Mouse (Mus musculus): ENCODE measurements around the gene Dpp10.

Gene Dpp10

DNA sequence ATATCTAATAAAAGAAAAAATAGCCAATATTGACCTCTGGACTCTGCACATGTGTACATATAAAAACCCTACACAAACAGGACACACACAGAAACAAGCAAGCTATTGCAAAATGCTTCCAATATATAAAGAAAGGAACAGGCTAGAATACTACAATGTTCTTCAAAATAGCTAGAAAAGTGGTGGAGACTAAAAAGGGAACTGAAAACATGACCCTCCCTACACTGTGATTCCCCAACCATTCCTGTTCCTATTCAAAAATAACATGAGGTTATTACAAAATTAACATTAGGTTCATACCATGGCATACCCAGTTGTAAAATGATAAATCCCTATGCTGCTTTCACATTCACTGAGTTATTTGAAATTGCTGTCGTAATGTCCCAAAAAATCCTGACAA lies 125.8 kb downstream of the Dpp10 start:
- no peak for DNase-seq (ENCODE audit: low read depth, low spot score)

DNA sequence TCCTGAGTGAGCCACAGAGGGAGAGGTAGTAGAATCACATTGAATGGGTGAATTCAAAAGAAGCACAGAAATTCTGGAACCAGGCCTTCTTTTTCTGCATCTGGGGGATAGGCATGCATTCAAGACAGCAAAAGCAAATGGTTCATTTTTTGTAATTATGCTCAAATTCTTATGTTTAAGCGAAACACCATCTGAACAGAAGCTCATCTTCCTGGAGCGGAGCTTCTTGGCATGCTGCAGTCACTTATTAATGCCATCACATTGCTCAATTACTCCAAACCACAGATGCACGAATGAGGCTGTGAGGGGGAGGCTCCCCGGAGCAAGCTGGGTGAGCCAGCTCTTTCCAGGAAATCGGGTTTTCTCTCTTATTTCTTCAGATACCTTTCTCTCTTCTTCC lies 142.7 kb downstream of the Dpp10 start:
- DNase-seq (ENCODE audit: low read depth, low spot score): no peak

DNA sequence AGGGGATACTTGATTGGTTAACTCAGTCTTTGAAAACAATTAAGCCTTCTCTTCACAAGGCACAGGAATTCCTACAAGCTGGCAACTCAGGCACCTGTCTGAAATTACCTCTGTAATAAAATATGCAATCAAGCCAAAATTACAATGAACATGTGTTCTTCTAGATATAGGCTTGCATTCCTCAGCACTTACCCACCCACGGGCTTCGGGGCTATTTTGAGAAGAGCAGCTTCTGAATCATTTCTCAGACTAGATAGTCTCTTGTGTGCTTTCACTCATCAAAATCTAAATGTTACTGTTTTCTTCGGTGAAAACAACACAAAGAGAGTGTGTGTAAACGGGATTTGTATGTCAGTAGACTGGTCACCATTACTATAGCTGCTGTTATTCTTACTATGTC lies 144.1 kb downstream of the Dpp10 start:
- no peak for DNase-seq (ENCODE audit: low read depth, low spot score)

DNA sequence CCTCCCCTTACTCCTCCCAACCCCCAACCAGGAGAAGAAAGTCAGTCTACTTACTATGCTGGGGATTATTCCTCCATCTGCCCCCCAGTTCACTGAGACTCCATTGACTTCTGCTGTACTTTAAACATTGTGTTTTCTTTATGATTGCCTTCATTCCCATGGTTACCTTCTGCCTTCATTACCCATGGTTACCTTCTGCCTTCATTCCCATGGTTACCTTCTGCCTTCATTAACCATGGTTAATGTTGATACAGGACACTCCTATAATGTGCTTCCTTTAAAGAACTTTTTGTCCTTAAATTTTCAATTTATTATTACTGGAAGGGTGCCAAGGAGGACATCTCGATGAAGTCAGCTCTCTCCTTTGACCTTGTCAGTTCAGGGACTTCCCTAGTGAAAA lies 158.1 kb downstream of the Dpp10 start:
- no peak for DNase-seq (ENCODE audit: low read depth, low spot score)

DNA sequence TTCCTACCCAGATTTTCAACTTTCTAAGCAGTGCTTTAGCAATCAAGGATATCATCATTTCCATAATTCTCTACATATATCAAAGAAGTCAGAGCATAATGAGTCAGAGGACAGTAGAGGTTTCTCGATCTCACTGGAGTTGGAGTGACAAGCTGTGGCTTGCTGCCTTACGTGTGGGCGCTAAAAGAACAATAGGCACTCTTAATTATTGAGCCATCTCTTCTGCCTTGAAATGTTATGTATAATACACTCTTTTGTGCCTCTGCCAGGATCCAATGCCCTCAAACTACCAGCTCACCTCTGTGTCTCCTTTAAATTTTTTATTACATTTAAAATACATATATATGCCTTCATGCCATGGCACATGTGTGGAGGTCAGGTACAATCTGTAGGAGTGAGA lies 198.5 kb downstream of the Dpp10 start:
- DNase-seq (ENCODE audit: low read depth, low spot score): no peak

DNA sequence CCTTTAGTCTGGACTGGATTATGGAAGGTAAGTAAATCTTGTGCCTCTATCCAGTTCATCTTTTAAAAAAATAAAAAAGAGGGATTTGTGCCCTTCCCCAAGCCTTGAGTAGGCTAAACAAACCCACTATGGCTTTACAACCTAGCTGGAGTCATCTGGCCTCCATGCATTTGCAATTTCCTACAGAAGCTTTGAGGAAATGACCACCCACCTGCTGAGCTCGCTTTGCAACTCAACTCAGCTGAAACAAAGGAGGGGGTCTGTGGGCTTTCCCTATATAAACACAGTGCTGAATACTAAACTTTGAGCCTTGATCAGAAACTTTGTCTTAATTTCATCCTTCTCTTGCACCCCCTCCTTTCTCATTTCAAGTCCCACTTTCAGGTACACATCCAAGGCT lies 244.2 kb downstream of the Dpp10 start:
- DNase-seq (ENCODE audit: low read depth, low spot score): peak; percentile 7

DNA sequence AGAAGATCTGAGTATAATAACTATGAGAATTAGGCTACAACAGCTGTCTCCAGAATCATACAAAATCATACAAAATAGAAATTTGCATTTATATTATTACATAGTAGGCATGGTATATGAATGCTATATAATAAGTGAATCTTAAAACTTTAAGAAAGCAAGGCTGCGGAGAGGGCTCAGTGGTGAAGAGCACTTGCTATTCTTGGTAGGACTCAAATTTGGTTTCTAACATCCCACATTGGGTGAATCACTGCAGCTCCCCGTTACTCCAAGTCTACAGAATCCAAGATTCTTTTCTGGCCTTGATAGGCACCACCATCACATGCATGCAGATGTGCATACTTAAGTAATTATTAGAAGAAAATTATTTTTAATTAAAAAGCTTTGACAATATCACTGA lies 279.8 kb downstream of the Dpp10 start:
- no peak for DNase-seq (ENCODE audit: low read depth, low spot score)

DNA sequence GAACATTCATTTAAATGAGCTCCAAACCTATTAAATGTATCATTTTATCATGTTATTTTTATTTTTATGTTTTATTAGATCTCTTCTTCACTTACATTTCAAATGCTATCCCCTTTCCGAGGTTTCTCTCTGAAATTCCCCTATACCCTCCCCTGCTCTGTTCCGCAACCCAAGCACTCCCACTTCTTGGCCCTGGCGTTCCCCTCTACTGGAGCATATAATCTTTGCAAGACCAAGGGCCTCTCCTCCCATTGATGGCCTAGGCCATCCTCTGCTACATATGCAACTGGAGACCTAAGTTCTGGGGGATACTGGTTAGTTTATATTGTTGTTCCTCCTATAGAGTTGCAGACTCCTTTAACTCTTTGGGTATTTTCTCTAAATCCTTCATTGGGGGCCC lies 283.1 kb downstream of the Dpp10 start:
- no peak for DNase-seq (ENCODE audit: low read depth, low spot score)

DNA sequence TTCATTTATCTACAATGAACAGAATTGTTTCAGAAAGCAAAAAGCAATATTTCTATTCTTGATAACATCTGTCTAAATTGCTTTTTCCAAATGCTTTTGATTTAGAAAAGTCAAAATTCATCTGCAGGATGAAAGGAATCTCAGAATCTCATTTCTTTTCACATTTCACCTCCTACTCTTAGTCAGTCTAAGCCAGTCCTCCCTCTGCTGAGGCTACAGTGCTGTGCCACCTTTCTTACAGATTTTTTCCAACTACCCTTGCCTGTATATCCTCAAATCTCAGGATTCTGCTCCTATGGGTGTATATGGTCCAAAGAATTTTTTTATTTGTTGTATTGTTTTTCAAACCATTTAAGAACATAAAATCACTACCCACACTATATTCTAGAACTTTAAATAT lies 289.3 kb downstream of the Dpp10 start:
- no peak for DNase-seq (ENCODE audit: low read depth, low spot score)

DNA sequence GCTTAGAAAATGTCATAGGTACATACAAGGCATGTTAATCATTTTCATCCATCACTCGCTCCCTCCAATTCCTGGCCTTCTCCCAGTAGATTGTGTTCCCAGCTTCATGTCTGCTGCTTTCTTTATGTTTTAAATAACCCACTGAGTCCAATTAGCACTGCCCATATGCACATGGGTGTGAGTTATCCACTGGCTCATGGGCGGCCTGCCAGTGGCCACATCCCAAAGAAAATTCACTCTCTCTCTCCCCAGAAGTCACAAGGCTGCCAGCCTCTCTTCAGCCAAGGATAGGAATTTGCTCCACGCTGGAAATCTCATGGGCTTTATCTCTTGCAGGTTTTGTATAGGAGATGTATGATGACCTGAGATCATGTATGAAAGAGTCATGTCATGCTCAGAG lies 338.1 kb downstream of the Dpp10 start:
- DNase-seq (ENCODE audit: low read depth, low spot score): no peak

DNA sequence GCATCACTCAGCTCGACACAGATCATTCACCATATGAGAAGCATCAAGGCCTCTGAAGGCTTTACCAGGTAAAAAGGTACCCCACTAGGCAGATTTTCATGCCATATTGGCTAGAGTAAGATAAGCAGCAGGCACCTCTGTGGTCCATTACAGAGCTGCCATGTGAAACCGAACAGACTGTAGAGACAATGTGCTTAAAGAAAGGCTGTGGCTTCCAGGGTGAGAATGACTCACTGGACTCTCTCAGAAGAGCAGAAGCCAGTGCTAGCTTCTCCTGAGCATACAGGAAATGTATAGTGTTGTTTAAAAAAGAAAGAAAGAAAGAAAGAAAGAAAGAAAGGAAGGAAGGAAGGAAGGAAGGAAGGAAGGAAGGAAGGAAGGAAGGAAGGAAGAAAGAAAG lies 386.9 kb downstream of the Dpp10 start:
- DNase-seq (ENCODE audit: low read depth, low spot score): no peak

DNA sequence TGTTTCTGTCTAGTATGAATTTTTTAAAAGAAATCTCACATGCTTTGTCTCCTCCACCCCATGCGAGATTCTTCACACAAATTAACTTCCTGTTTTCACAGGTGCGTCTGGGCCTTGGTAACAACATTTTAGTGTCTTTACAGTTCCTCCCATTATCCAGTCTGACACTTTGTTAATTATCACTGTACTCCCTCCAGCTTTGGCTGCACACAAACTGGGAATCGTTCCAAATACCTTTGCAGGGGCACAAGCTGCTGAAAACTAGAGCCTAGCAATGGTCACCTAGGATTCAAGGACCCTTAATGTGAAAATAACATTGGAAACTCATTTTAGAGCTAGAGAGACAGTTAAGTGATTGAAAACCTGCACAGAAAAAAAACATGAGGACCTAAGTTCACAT lies 388.8 kb downstream of the Dpp10 start:
- DNase-seq (ENCODE audit: low read depth, low spot score): no peak

DNA sequence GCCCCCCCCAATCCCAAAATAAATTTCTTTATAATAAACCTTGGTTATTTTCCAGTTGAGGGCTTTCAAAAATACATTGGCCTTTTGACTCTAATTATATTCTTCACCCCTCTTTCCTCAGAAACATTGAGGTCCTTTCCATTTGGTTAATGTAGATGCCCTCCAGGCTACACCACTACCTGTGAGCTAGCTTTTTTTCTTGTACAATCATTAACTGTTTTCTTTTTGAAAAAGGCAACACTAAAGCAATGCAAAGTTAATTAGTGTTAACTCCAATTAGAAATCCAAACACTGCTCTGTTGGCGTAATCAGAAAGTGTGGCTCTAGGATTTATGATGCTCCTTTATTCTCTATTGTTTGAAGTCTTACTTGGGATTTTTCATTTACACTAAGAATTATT lies 407.5 kb downstream of the Dpp10 start:
- DNase-seq (ENCODE audit: low read depth, low spot score): no peak

DNA sequence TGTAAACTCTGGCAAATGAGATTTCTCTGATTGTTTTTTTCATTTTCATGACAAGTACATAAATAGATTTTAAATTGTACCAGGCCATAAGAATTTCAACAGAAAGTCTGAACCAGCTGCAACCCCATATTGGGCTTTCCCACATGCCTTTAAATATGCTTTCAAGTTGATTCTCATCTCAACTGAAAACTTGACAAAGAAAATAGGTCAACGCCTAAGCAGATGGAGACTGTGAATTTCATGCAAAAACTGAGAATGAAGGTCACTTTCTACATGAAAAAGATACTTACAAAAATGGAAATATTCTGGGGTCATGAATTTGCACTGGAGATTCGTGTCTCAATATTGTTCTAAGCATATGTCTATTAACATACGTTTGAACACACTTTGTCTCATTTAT lies 417.1 kb downstream of the Dpp10 start:
- DNase-seq (ENCODE audit: low read depth, low spot score): no peak

DNA sequence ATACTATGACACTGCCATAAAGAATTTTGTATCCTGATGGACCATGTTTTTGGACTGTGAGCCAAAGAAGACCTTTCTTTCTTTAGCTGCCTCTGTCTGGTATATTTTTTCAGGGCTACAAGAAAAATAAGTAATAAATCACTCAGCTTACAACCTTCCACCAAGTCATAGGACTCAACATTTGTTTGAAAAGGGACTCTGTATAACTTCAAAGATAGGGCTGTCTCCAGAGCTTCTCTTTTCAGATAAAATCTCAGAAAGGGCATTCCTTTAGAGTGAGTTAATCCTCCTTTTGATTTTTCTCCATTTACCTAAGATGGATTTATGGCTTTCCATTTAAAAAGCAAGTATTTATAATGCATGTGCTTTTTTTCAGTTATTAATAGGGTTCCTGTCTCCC lies 460.5 kb downstream of the Dpp10 start:
- DNase-seq (ENCODE audit: low read depth, low spot score): no peak

DNA sequence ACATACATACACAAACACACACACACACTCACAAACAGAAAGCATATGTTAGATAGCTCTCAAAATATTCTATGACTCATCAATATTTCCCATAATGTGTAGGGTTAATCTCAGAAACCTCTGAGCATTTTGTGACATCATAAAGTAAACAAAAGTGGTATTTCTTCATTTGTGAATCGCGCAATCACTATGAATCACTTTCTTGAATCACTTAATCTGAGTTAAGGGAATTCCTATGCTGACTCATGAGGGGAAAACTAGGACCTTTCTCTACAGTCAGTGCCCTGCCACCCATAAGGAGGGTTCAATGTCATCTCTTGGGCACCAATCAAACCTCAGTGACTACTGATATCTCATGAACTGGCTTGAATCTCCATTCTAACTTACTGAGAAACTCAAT lies 465.2 kb downstream of the Dpp10 start:
- no peak for DNase-seq (ENCODE audit: low read depth, low spot score)

DNA sequence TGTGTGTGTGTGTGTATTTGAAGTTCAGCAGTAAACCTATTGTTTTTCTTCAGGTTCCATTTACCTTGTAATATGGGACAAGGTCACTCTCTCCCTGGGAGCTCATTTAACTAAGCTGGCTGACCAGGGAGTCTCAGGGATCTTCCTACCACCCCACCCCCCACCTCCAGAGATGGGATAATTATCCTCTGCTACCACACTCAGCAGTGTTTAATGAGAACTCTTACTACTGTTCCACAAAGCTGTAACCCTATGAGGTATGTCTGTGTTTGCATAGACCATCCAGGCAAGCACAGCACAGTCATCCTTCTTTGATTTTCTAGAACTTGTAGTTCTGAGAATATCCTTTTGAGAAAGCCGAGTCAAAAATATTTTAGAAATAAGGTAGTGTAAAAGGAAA lies 471.6 kb downstream of the Dpp10 start:
- no peak for DNase-seq (ENCODE audit: low read depth, low spot score)

DNA sequence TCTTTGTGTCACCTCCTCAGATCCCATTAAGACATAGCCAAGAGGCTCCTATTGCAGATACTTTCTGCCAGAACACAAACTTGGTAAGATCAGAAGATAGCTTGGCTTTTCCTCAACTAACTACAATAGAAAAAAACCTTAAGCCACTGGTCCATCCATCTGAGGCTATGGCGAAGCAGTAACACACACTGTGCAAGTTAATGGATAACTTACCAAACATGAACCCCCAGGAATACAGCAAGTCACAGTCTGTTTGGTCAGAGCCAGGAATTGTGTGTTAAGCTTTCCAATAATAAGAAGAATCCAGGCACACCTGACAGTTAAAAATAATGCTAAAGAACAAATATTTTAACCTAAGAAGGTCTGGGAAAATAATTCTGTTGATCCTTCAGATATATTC lies 502.9 kb downstream of the Dpp10 start:
- no peak for DNase-seq (ENCODE audit: low read depth, low spot score)

DNA sequence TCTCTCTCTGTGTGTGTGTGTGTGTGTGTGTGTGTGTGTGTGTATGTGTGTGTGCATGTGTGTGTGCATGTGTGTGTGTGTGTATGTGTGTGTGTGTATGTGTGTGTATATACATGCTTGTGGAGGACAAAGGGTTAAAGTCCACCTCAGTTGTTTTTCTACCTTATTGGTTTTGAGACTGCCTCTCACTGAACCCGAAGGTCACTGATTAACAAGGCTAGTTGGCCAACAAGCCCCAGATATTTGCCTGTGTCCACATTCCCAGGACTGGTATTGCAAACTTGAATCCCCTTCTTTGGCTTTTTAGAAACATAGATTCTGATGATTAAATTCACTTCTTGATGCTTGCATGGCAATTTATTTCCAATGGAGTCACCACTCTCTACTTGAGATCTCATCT lies 577.6 kb downstream of the Dpp10 start:
- DNase-seq (ENCODE audit: low read depth, low spot score): no peak

DNA sequence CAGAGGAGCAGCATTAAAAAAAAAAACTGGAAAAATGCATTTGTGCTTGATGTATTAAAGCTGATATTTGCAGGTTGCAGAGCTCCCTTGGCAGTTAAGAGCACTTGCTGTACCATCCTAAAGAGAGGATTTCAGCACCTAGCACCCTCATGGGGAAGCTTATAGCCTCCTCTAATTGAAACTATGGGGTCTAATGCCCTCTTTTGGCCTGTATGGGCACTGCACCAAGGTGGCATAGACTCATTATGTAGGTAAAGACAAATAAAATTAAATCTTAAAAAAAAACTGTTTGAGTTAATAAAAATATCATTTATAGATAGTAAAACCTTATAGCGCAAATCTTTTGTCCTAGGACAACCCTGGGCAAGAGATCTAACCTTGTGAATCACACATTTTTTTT lies 631.2 kb downstream of the Dpp10 start:
- no peak for DNase-seq (ENCODE audit: low read depth, low spot score)

DNA sequence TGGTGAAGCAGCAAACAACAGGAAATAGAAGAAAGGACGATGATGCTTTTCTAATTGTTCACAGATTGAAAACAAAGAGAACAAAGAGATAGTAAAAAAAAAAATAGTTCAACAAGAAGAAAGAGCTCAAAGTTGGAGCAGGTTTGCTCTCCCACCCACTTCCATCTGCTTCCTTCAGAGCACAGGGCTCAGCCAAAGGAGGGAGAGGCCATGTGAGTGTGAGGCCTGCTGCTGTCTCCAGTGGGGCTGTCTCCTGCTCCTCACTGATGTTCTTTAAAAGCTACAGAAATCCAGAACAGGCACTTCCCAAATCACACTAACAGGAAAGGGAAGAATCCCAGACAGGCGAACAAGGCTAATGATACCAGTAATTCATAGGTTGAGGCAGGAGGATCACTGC lies 694.1 kb downstream of the Dpp10 start:
- no peak for DNase-seq (ENCODE audit: low read depth, low spot score)

DNA sequence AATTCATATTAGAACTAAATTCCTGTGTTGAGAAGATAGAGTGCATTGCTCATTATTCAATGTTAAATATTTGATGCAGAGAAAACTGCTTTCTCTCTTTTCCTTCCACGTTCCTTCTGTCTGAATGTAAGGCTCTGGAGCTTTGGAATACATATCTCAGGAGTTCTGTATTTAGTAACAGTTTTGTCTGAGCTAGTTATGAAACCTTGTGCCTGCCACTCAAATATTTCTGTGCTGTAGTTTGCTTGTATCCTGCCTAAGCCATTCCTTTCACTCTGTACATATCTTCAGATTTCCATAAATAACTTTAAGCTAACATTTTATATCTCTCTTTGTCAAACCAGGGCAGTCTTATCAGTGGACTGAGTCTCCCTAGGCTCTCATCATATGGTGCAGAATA lies 707.5 kb downstream of the Dpp10 start:
- no peak for DNase-seq (ENCODE audit: low read depth, low spot score)

DNA sequence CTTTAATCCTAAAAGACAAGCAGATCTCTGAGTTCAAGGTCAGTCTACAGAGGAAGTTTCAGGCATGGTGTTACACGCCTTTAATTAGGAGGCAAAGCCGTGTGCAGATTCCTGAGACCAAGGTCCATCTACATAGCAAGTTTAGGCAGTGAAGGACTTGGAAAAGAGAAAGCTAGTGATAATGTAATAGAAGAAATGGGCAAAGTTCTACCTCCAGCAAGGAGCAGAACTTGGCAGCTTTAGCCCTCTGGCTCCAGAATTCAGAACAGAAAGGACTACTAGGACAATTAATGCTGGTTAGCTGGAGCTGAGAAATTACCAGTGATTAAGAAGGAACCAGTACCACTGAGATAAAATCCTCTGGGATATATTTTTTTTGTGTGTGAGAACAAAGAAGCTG lies 728.5 kb downstream of the Dpp10 start:
- no peak for DNase-seq (ENCODE audit: low read depth, low spot score)

Data from WW6 (cell line).